ENCODE assay signal across 24 mouse cellular contexts in the genomic region with DNA sequence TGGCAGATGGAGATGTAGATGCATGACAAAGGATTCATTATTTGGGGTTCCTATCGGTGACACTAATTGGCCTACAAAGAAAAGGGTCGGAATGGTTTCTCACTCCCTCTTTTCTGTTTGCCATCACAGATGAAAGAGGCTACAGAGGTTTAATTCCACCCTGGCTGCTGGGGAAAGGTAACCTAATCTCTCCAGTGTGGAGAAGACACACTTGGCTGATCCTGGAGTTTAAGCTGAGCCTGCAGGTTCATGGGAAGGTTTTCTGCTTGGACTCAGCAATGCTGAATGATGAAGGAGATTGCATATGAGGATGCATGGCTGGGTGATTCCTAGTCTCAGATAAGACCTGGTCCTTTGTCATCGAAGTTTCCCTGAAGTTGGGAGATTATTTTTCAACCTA.
DNase-seq lines count a peak whose midpoint lies in the region; ATAC-seq lines count a peak whose summit lies in the region.
"Had no signal": no experiment of that assay in that cellular context is flagged by ENCODE, and none has a peak within 500 bp of the region (broad histone marks: within the 10 kb centered on the region; RNA-seq: fewer than 3 reads in every experiment).

No protein-coding gene starts in this region.

- no peaks in the 10 kb centered on the region for H3K36me3 ChIP-seq in kidney, embryonic 14.5 days (ENCODE audit: control insufficient read depth, insufficient read depth, low read length)
- H3K36me3 ChIP-seq in kidney, embryonic 16.5 days (ENCODE audit: insufficient read depth, low read length): no peaks in the 10 kb centered on the region
- H3K36me3 ChIP-seq: embryonic facial prominence, embryonic 10.5 days; embryonic facial prominence, embryonic 12.5 days; forebrain, embryonic 15.5 days; G1E had no signal

- H3K4me3 ChIP-seq in kidney, embryonic 14.5 days (ENCODE audit: low read length): no peak overlapping the region
- no peak overlapping the region for H3K4me3 ChIP-seq in kidney, embryonic 16.5 days (ENCODE audit: low read length)
- H3K4me3 ChIP-seq: embryonic facial prominence, embryonic 10.5 days; embryonic facial prominence, embryonic 12.5 days; forebrain, embryonic 13.5 days; forebrain, embryonic 15.5 days had no signal

- no peaks in the 10 kb centered on the region for H3K27me3 ChIP-seq in kidney, embryonic 14.5 days (ENCODE audit: control insufficient read depth, insufficient read depth, low read length)
- no peaks in the 10 kb centered on the region for H3K27me3 ChIP-seq in kidney, embryonic 16.5 days (ENCODE audit: insufficient read depth, low read length)
- H3K27me3 ChIP-seq: CH12.LX; embryonic facial prominence, embryonic 12.5 days; forebrain, embryonic 13.5 days; forebrain, embryonic 15.5 days; Patski had no signal

- H3K4me2 ChIP-seq in kidney, embryonic 14.5 days (replicated peaks; ENCODE audit: low read depth, low read length): no peak overlapping the region
- H3K4me2 ChIP-seq in kidney, embryonic 16.5 days (replicated peaks; ENCODE audit: low read depth, low read length): no peak overlapping the region
- H3K4me2 ChIP-seq: embryonic facial prominence, embryonic 12.5 days; forebrain, embryonic 13.5 days; forebrain, embryonic 15.5 days had no signal

- H3K27ac ChIP-seq in kidney, embryonic 14.5 days (ENCODE audit: low read depth, low read length): peak overlapping the region; percentile 31
- peak overlapping the region; percentile 58 for H3K27ac ChIP-seq in kidney, embryonic 16.5 days (ENCODE audit: low read length)
- H3K27ac ChIP-seq: embryonic facial prominence, embryonic 10.5 days; embryonic facial prominence, embryonic 12.5 days; forebrain, embryonic 13.5 days; forebrain, embryonic 15.5 days had no signal

- ATAC-seq in kidney, embryonic 14.5 days (ENCODE audit: low FRiP score, low TSS enrichment): peak; percentile 73
- ATAC-seq in kidney, embryonic 16.5 days (ENCODE audit: low FRiP score, low TSS enrichment): peak; percentile 72
- ATAC-seq: CD4-positive, CD25-positive, alpha-beta regulatory T cell, adult 4 months; forebrain, embryonic 13.5 days; forebrain, embryonic 15.5 days; forebrain, postnatal 0 days; Patski had no signal

- WGBS in kidney, embryonic 14.5 days: 23% methylated on average over 3 of the region's 3 CpGs
- WGBS in kidney, embryonic 16.5 days: 28% methylated on average over 3 of the region's 3 CpGs

- no peak overlapping the region for H3K9ac ChIP-seq in kidney, embryonic 14.5 days (ENCODE audit: low read depth, low read length)
- H3K9ac ChIP-seq in kidney, embryonic 16.5 days (replicated peaks; ENCODE audit: low read length): no peak overlapping the region
- H3K9ac ChIP-seq: embryonic facial prominence, embryonic 12.5 days; forebrain, embryonic 13.5 days; forebrain, embryonic 15.5 days; forebrain, postnatal 0 days had no signal

- no peaks in the 10 kb centered on the region for H3K9me3 ChIP-seq in kidney, embryonic 14.5 days (ENCODE audit: control insufficient read depth, low read length)
- no peaks in the 10 kb centered on the region for H3K9me3 ChIP-seq in kidney, embryonic 16.5 days (ENCODE audit: low read length)
- H3K9me3 ChIP-seq: embryonic facial prominence, embryonic 10.5 days; embryonic facial prominence, embryonic 12.5 days; forebrain, embryonic 13.5 days; forebrain, embryonic 15.5 days had no signal

- DNase-seq in kidney, postnatal 25 days: no peak
- no peak for DNase-seq in kidney, postnatal 4 days
- peak; percentile 15 for DNase-seq in retina, postnatal 1 day
- no peak for DNase-seq in retina, embryonic 14.5 days (ENCODE audit: low spot score)
- DNase-seq: adrenal gland, adult 2 months; adrenal gland, postnatal 10 days; adrenal gland, postnatal 25 days; B cell, adult 2 months; cerebellum, adult 11-12 months; cerebellum, adult 2 months; cerebellum, adult 9-10 months; cerebellum, postnatal 10 days; cerebellum, postnatal 25 days; forebrain, postnatal 0 days had no signal

- H3K4me1 ChIP-seq in kidney, embryonic 14.5 days (ENCODE audit: control insufficient read depth, insufficient read depth, low read length): peaks cover 17% of the 10 kb centered on the region
- H3K4me1 ChIP-seq in kidney, embryonic 16.5 days (ENCODE audit: insufficient read depth, low read length): peaks cover 28% of the 10 kb centered on the region
- H3K4me1 ChIP-seq: embryonic facial prominence, embryonic 12.5 days had no signal
